Mouse (Mus musculus) G1E (cell line): ENCODE data around the gene Rplp2. TPM values are rescaled to one million over a fixed set of nuclear protein-coding genes. Genes with fewer than 3 reads are reported as not detected.

Source experiments
- ATAC-seq: 2 replicates; pipeline ENCODE4 v1.8.0; 2016; ENCODE audit warnings: mild to moderate bottlenecking; ENCODE audit not compliant: insufficient number of reproducible peaks, poor library complexity, low FRiP score, severe bottlenecking; ENCODE audit errors: extremely low read depth
- DNase-seq: peaks from one replicate; pipeline ENCODE4 v3.0.0; 2012; ENCODE audit warnings: low spot score
- H3K27me3 ChIP-seq: 2 replicates; pipeline ENCODE4 v1.6.1; 2012; ENCODE audit warnings: mild to moderate bottlenecking, low read length, inconsistent platforms; ENCODE audit not compliant: insufficient read depth
- H3K36me3 ChIP-seq: replicated peaks from 2 replicates; pipeline ENCODE3; 2012; ENCODE audit warnings: mild to moderate bottlenecking, inconsistent platforms
- H3K4me1 ChIP-seq: 2 replicates; pipeline ENCODE4 v1.6.1; 2012; ENCODE audit warnings: low read depth, low read length, inconsistent platforms, mixed read lengths; ENCODE audit not compliant: insufficient read depth
- H3K4me3 ChIP-seq: 2 replicates; pipeline ENCODE4 v1.5.1; 2012; ENCODE audit warnings: low read depth, mild to moderate bottlenecking, inconsistent platforms, low read length, moderate library complexity, mixed read lengths
- H3K9me3 ChIP-seq: replicated peaks from 2 replicates; pipeline ENCODE4 v1.6.1; 2012; ENCODE audit warnings: inconsistent platforms
- CTCF ChIP-seq: IDR thresholded peaks from 2 replicates; pipeline ENCODE4 v1.5.1; 2012; ENCODE audit warnings: low read depth, low read length, inconsistent platforms, mixed read lengths
- GATA1 ChIP-seq: IDR thresholded peaks from 2 replicates; pipeline ENCODE4 v1.6.1; 2012; ENCODE audit warnings: borderline replicate concordance, low read length, inconsistent platforms, mixed read lengths
- GATA2 ChIP-seq: IDR thresholded peaks from 2 replicates; pipeline ENCODE4 v1.6.1; 2012; ENCODE audit warnings: low read depth, low read length, inconsistent platforms, borderline replicate concordance
- POLR2AphosphoS5 ChIP-seq: IDR thresholded peaks from 2 replicates; pipeline ENCODE4 v1.6.1; 2012; ENCODE audit warnings: low read depth, low read length, inconsistent platforms; ENCODE audit not compliant: insufficient replicate concordance
- TAL1 ChIP-seq: conservative IDR thresholded peaks from 2 replicates; pipeline ENCODE4 v1.6.1; 2012; ENCODE audit warnings: low read depth, low read length, inconsistent platforms, mixed read lengths
- polyA plus RNA-seq: library from polyadenylated mRNA; stranded (reverse); fragments of >175 nt; gene quantifications from 2 replicates; pipeline ENCODE4 v1.2.3, GENCODE M21; 2012
- total RNA-seq, 2 experiments: library from RNA; stranded (forward) in 1 of 2; stranded (reverse) in 1 of 2; fragments of 200-1000 nt in 1 of 2; fragments of >200 nt in 1 of 2; fragmentation: Nextera tagmentation in 1 of 2; gene quantifications; 2 replicates each; pipeline ENCODE4 v1.2.3; 2014 to 2017

The Rplp2 gene
- total and polyA plus RNA-seq, 3 experiments = 939 to 6,746 (median 1,867) TPM

DNA sequence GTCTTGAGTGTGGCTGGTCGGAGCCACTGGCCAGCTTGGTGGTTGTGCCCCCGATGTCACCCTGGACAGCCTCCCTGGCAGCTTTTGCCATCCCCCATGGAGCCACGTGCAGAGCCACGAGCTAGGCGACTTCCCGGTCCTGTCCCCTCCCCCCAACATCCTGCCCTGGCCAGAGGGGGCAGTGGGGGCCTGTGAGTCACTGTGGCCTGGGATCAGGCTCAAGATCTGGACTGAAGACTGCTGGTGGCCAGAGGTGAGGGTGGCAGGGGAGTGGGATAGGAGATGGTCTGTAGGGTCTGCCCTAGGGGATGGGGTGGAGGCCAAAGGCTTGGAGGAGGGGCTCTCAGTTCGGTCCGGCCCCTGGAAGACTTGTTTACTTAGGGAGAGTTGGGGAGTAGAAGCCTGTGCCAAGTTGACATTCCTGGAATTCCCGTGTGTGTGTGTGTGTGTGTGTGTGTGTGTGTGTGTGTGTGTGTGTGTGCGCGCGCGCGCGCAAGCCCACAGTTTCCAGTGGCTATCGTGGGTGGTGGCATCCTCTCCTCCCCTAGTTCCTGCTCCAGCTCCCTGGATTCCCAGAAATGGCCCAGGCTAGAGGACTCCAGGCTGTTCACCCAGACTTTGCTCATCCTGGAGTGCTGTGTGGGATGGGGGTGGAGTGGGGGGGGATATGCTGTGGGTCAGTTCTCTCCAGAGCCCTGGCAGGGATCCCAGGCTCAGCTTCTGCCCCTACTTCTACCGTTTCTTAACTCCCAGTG is 29.2 kb downstream of the Rplp2 start:
- Histone ChIP-seq H3K36me3 (peaks cover 54% of the 10 kb centered on the region), H3K4me1 (peaks cover 69% of the 10 kb centered on the region), H3K4me3 (peak overlapping the region; percentile 84), H3K27me3 (no peaks in the 10 kb centered on the region), H3K9me3 (no peaks in the 10 kb centered on the region)
- DNase-seq = peak; percentile 66
- TF ChIP-seq GATA1 (no peak), POLR2AphosphoS5 (no peak), CTCF (no peak), TAL1 (no peak), GATA2 (no peak)
- peak; percentile 66 for ATAC-seq

- H3K9me3 ChIP-seq = 0 out of 2 replicates have a peak, but pooled peaks cover under 1% of the 10 kb centered on the region
Observed at GRCm38 (mm10) chr7:141476981-141477370, 29.8 kb downstream of the Rplp2 start.

DNA sequence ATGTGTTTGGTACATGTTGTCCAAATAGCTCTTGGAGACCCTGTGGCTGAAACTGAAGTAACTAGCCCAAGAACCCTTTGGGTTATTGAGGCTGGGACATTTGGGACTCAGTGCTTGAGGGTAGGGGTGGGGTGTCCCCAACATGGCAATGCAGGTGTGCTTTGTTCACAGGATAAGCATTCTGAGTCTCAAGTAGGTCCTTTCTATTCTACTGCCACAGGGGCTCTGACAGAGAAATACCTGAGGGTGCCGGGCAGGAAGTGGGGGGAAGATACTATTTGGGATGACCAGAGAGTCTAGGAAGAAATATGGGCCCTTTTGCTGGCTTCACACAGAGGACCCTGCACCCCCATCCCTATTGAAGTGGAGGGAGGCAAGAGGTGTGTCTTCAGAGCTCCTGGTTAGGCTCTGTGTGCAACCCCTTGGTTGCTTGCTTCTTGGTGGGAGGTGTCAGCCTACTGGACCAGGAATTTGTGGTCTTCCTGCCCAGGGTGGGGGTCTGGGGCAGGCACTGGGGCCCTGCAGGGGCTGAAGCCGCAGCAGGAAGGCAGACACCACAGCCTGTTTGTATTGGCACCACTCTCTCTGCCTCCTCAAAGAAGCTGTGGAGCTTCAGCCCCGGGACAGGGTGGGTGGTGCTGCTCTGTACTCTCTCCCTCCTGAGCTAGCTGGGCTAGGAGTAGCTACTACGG is 30.6 kb downstream of the Rplp2 start:
- DNase-seq (no peak), ATAC-seq (no peak)
- H3K9me3 ChIP-seq = 0 out of 2 replicates have a peak, but pooled peaks cover 2% of the 10 kb centered on the region
- no peak overlapping the region for H3K4me3 ChIP-seq
- peaks cover 55% of the 10 kb centered on the region for H3K36me3 ChIP-seq
- no peak for TF ChIP-seq CTCF
- no peak for TF ChIP-seq GATA1
- peaks cover 2% of the 10 kb centered on the region; the same call in 1 of the 2 replicates for H3K27me3 ChIP-seq
- H3K4me1 ChIP-seq = peaks cover 66% of the 10 kb centered on the region

More at GRCm38 (mm10) chr7:141476981-141477370, 29.8 kb downstream of the Rplp2 start:
- H3K4me3 ChIP-seq = peak overlapping the region; percentile 84
- TF ChIP-seq GATA1 = no peak
- no peak for TF ChIP-seq GATA2
- no peak for TF ChIP-seq POLR2AphosphoS5
- no peak for TF ChIP-seq TAL1
- no peak for TF ChIP-seq CTCF
- ATAC-seq (no peak), DNase-seq (no peak)
- H3K27me3 ChIP-seq = peaks cover 2% of the 10 kb centered on the region; the same call in 1 of the 2 replicates
- peaks cover 67% of the 10 kb centered on the region for H3K4me1 ChIP-seq
- peaks cover 55% of the 10 kb centered on the region for H3K36me3 ChIP-seq

- Histone ChIP-seq H3K4me1 (peaks cover 61% of the 10 kb centered on the region), H3K27me3 (peaks cover 2% of the 10 kb centered on the region; the same call in 1 of the 2 replicates), H3K4me3 (no peak overlapping the region), H3K36me3 (peaks cover 55% of the 10 kb centered on the region), H3K9me3 (0 out of 2 replicates have a peak, but pooled peaks cover 2% of the 10 kb centered on the region)
- no peak for DNase-seq
- TF ChIP-seq CTCF (no peak), POLR2AphosphoS5 (no peak), TAL1 (no peak), GATA1 (no peak), GATA2 (no peak)
- no peak for ATAC-seq
Observed at GRCm38 (mm10) chr7:141478270-141478748, 31.1 kb downstream of the Rplp2 start.

DNA sequence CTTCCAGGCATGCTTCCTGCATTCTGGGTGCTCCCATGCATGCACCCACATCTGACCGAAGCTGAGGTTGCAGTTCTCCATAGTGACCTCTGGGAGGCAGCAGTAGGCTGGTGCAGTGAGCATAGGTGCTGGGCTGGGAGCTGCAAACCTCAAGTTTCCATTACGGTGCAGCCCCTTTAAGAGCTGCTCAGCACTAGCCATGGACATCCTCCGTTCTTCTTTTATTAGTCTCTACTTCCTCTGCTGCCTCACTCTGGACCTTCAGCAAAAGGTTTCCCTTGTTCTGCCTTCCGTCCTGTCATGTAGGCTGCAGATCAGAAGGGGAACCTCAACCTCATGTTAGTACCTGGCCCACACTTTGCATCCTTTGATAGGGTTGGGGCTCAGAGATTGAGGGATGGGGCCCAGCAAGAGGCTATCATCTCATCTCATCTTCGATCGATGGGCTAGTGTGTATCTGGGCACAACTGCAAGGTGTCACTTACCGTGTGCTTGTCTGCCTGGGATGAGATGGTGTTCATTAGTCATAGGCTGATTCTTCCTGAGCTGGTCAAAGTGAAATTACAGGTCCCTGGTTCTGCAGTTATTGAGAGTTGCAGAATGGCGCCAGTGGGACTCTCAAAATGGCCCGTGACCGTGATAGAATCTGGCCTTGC is 33.8 kb downstream of the Rplp2 start:
- Histone ChIP-seq H3K27me3 (peaks cover 2% of the 10 kb centered on the region; the same call in 1 of the 2 replicates), H3K9me3 (0 out of 2 replicates have a peak, but pooled peaks cover 2% of the 10 kb centered on the region), H3K36me3 (peaks cover 78% of the 10 kb centered on the region), H3K4me1 (peaks cover 43% of the 10 kb centered on the region), H3K4me3 (no peak overlapping the region)
- ATAC-seq (peak; percentile 60; the same call in 1 of the 2 replicates), DNase-seq (peak; percentile 58)
- TF ChIP-seq CTCF (peak; percentile 81), GATA1 (no peak)

- ATAC-seq (no peak), DNase-seq (no peak)
- Histone ChIP-seq H3K36me3 (peaks cover 86% of the 10 kb centered on the region), H3K27me3 (peaks cover 2% of the 10 kb centered on the region; the same call in 1 of the 2 replicates), H3K9me3 (0 out of 2 replicates have a peak, but pooled peaks cover 2% of the 10 kb centered on the region), H3K4me3 (no peak overlapping the region), H3K4me1 (peaks cover 36% of the 10 kb centered on the region)
- TF ChIP-seq CTCF = no peak
- no peak for TF ChIP-seq TAL1
- no peak for TF ChIP-seq GATA1
- no peak for TF ChIP-seq GATA2
- no peak for TF ChIP-seq POLR2AphosphoS5
Observed at GRCm38 (mm10) chr7:141481498-141482401, 34.6 kb downstream of the Rplp2 start.
